Mouse (Mus musculus): Measurements from ENCODE around the gene Coq10b. TPM values are rescaled to one million over a fixed set of nuclear protein-coding genes. Genes with fewer than 3 reads are reported as not detected.

Coq10b gene
- total and polyA plus RNA-seq, 2 experiments from 2014 or later: 19.7 to 25.9 TPM

GRCm38 (mm10) chr1:55026444-55027252 lies 25.9 kb upstream of the Coq10b start:
- H3K4me3 ChIP-seq (ENCODE audit: low read depth, low read length): peak overlapping the region; percentile 90
- H3K9ac ChIP-seq (replicated peaks; ENCODE audit: low read length, poor library complexity, severe bottlenecking): peak overlapping the region; percentile 94
- no peaks in the 10 kb centered on the region for H3K9me3 ChIP-seq (ENCODE audit: low read length)
- under 1% methylated on average over 55 of the region's 55 CpGs for WGBS
- peak overlapping the region; percentile 73 for H3K4me2 ChIP-seq (ENCODE audit: low read depth, low read length, poor library complexity, severe bottlenecking)
- ATAC-seq (ENCODE audit: low FRiP score) (peak; percentile 69), DNase-seq (ENCODE audit: low spot score) (peak; percentile 51)
- H3K4me1 ChIP-seq (ENCODE audit: insufficient read depth, low read length): peaks cover 6% of the 10 kb centered on the region; the same call in 1 of the 2 replicates
- peak overlapping the region; percentile 92 for H3K27ac ChIP-seq (ENCODE audit: low read depth, low read length)
- no peak for TF ChIP-seq CTCF (IDR thresholded peaks at IDR 0.05)
- 0 out of 2 replicates have a peak, but pooled peaks cover 2% of the 10 kb centered on the region for H3K27me3 ChIP-seq (ENCODE audit: insufficient read depth, low read length)
- H3K36me3 ChIP-seq (ENCODE audit: insufficient read depth, low read length): no peaks in the 10 kb centered on the region

GRCm38 (mm10) chr1:55027253-55027801 lies 25.2 kb upstream of the Coq10b start, which contains the start of gene Sf3b1:
Gene Sf3b1 (minus strand): TSS chr1:55027481.
- Histone ChIP-seq H3K9ac (replicated peaks; ENCODE audit: low read length, poor library complexity, severe bottlenecking) (peak within 1 kb of the TSS; percentile 94), H3K9me3 (ENCODE audit: low read length) (no peaks in the 10 kb centered on the region), H3K4me3 (ENCODE audit: low read depth, low read length) (peak within 1 kb of the TSS; percentile 90), H3K27ac (ENCODE audit: low read depth, low read length) (peak within 1 kb of the TSS; percentile 92), H3K4me1 (ENCODE audit: insufficient read depth, low read length) (peaks cover 6% of the 10 kb centered on the region; the same call in 1 of the 2 replicates), H3K4me2 (ENCODE audit: low read depth, low read length, poor library complexity, severe bottlenecking) (peak within 1 kb of the TSS; percentile 73), H3K36me3 (ENCODE audit: insufficient read depth, low read length) (no peaks in the 10 kb centered on the region), H3K27me3 (ENCODE audit: insufficient read depth, low read length) (0 out of 2 replicates have a peak, but pooled peaks cover 2% of the 10 kb centered on the region)
- TF ChIP-seq CTCF (IDR thresholded peaks at IDR 0.05): no peak
- ATAC-seq (ENCODE audit: low FRiP score) (peak; percentile 99), DNase-seq (ENCODE audit: low spot score) (peak; percentile 97)
- 1% methylated on average over 46 of the region's 46 CpGs for WGBS

DNA sequence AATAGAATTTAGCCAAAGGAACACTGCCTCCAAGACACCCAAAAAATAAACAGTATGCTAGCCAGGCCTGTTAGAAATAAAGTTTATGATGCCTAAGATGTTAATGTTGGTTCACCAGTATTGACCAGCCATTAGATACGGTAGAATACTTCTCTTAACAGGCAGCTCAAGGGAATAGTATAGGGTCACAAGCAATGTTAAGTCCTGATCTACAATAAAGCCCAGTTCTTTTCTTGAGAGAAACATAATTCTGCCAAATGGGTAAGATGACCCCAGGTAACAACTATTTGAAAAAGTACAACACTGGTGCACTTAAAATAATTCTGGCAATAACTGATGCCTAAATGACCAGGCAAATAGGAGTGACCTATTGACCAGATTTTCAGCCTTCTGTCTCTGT lies 24.6 kb upstream of the Coq10b start:
- no peak overlapping the region for H3K4me2 ChIP-seq (ENCODE audit: low read depth, low read length, poor library complexity, severe bottlenecking)
- H3K4me1 ChIP-seq (ENCODE audit: insufficient read depth, low read length): peaks cover 6% of the 10 kb centered on the region; the same call in 1 of the 2 replicates
- H3K9ac ChIP-seq (replicated peaks; ENCODE audit: low read length, poor library complexity, severe bottlenecking): no peak overlapping the region
- 0 out of 2 replicates have a peak, but pooled peaks cover 2% of the 10 kb centered on the region for H3K27me3 ChIP-seq (ENCODE audit: insufficient read depth, low read length)
- H3K36me3 ChIP-seq (ENCODE audit: insufficient read depth, low read length): no peaks in the 10 kb centered on the region
- peak overlapping the region; percentile 90 for H3K4me3 ChIP-seq (ENCODE audit: low read depth, low read length)
- no peak for TF ChIP-seq CTCF (IDR thresholded peaks at IDR 0.05)
- ATAC-seq (ENCODE audit: low FRiP score) (peak; percentile 1; the same call in 1 of the 2 replicates), DNase-seq (ENCODE audit: low spot score) (no peak)
- no peaks in the 10 kb centered on the region for H3K9me3 ChIP-seq (ENCODE audit: low read length)
- WGBS: 93% methylated on average over 1 of the region's 1 CpGs
- H3K27ac ChIP-seq (ENCODE audit: low read depth, low read length): no peak overlapping the region

- DNase-seq (ENCODE audit: low spot score): no peak
- TF ChIP-seq CTCF (IDR thresholded peaks at IDR 0.05): no peak
- no peaks in the 10 kb centered on the region for H3K36me3 ChIP-seq (ENCODE audit: insufficient read depth, low read length)
- 0 out of 2 replicates have a peak, but pooled peaks cover 2% of the 10 kb centered on the region for H3K27me3 ChIP-seq (ENCODE audit: insufficient read depth, low read length)
- H3K9me3 ChIP-seq (ENCODE audit: low read length): no peaks in the 10 kb centered on the region
- no peak for ATAC-seq (ENCODE audit: low FRiP score)
- no peak overlapping the region for H3K4me3 ChIP-seq (ENCODE audit: low read depth, low read length)
- H3K27ac ChIP-seq (ENCODE audit: low read depth, low read length): no peak overlapping the region
- H3K4me2 ChIP-seq (ENCODE audit: low read depth, low read length, poor library complexity, severe bottlenecking): no peak overlapping the region
- H3K4me1 ChIP-seq (ENCODE audit: insufficient read depth, low read length): peaks cover 6% of the 10 kb centered on the region; the same call in 1 of the 2 replicates
- no peak overlapping the region for H3K9ac ChIP-seq (replicated peaks; ENCODE audit: low read length, poor library complexity, severe bottlenecking)
- 89% methylated on average over 11 of the region's 11 CpGs for WGBS
These were observed 23.9 kb upstream of the Coq10b start for GRCm38 (mm10) chr1:55028512-55029249.

GRCm38 (mm10) chr1:55029446-55029845 lies 23.1 kb upstream of the Coq10b start:
- H3K27ac ChIP-seq (ENCODE audit: low read depth, low read length): no peak overlapping the region
- H3K4me1 ChIP-seq (ENCODE audit: insufficient read depth, low read length): peaks cover 6% of the 10 kb centered on the region; the same call in 1 of the 2 replicates
- 71% methylated on average over 4 of the region's 4 CpGs for WGBS
- H3K4me2 ChIP-seq (ENCODE audit: low read depth, low read length, poor library complexity, severe bottlenecking): no peak overlapping the region
- no peaks in the 10 kb centered on the region for H3K9me3 ChIP-seq (ENCODE audit: low read length)
- H3K27me3 ChIP-seq (ENCODE audit: insufficient read depth, low read length): 0 out of 2 replicates have a peak, but pooled peaks cover 2% of the 10 kb centered on the region
- no peak for TF ChIP-seq CTCF (IDR thresholded peaks at IDR 0.05)
- H3K4me3 ChIP-seq (ENCODE audit: low read depth, low read length): no peak overlapping the region
- no peaks in the 10 kb centered on the region for H3K36me3 ChIP-seq (ENCODE audit: insufficient read depth, low read length)
- ATAC-seq (ENCODE audit: low FRiP score) (no peak), DNase-seq (ENCODE audit: low spot score) (no peak)
- no peak overlapping the region for H3K9ac ChIP-seq (replicated peaks; ENCODE audit: low read length, poor library complexity, severe bottlenecking)

Measured in midbrain, postnatal 0 days (tissue).